Comparison of ENCODE assay signal across 9 mouse cellular contexts in genomic region chr12:102647839-102648564, GRCm38 (mm10). TPM values are rescaled to one million over a fixed set of nuclear protein-coding genes. Genes with fewer than 3 reads are reported as not detected.
A peak's percentile ranks its signal among the peaks of the same experiment; 100 is the strongest.
DNase-seq lines count a peak whose midpoint lies in the region; ATAC-seq lines count a peak whose summit lies in the region.
"Had no signal": no experiment of that assay in that cellular context is flagged by ENCODE, and none has a peak within 500 bp of the region (broad histone marks: within the 10 kb centered on the region; RNA-seq: fewer than 3 reads in every experiment).

No protein-coding gene starts in this region.

- peak; percentile 18 for ATAC-seq in granulocyte monocyte progenitor cell, adult 5-6 weeks (replicated peaks; ENCODE audit: poor library complexity, severe bottlenecking)

- H3K4me1 ChIP-seq in megakaryocyte, embryonic 14.5 days, result peaks cover 83% of the 10 kb centered on the region

- peaks cover 9% of the 10 kb centered on the region for H3K36me3 ChIP-seq in megakaryocyte, embryonic 14.5 days (replicated peaks; ENCODE audit: low read length)
- H3K36me3 ChIP-seq: limb, embryonic 13.5 days had no signal

- no peaks in the 10 kb centered on the region for H3K27me3 ChIP-seq in megakaryocyte, embryonic 14.5 days (replicated peaks)
- H3K27me3 ChIP-seq: limb, embryonic 13.5 days had no signal

- peak; percentile 69 for DNase-seq in cerebellum, adult 11-12 months
- no peak for DNase-seq in cerebellum, postnatal 4 days (ENCODE audit: low spot score in 2 of 2)
- DNase-seq in kidney, postnatal 4 days, result peak; percentile 63 to 75
- DNase-seq in gastrocnemius, postnatal 10 days, result no peak
- DNase-seq in gastrocnemius, adult 8-10 months (ENCODE audit: low spot score in 2 of 2), result no peak
- DNase-seq in adrenal gland, postnatal 4 days (ENCODE audit: low spot score in 2 of 2), result no peak

- H3K9me3 ChIP-seq in megakaryocyte, embryonic 14.5 days, result no peaks in the 10 kb centered on the region
- H3K9me3 ChIP-seq: limb, embryonic 13.5 days had no signal

- H3K4me3 ChIP-seq in megakaryocyte, embryonic 14.5 days (replicated peaks), result peak overlapping the region; percentile 11
- H3K4me3 ChIP-seq: limb, embryonic 13.5 days had no signal

RNA-seq across cellular contexts. Expression of gene Itpk1, which starts 56.7 kb away (rescaled TPM):
- 19.1 and 26.0 TPM in 2 replicates for total RNA-seq in granulocyte monocyte progenitor cell, adult 5-6 weeks (2014; fragmentation: Nextera tagmentation)
- 13.0 and 16.4 TPM in 2 replicates for total RNA-seq in granulocyte monocyte progenitor cell, adult 5-6 weeks (2017)
- polyA plus RNA-seq in megakaryocyte, embryonic 14.5 days (2012; ENCODE audit: insufficient read depth, low replicate concordance), result 15.7 and 19.2 TPM in 2 replicates
- total RNA-seq in gastrocnemius, postnatal 10 days (2021), result 1 to 10 TPM; 5.6 to 6.0 TPM
- total RNA-seq in gastrocnemius, adult 8-10 months (2022), result 10 to 100 TPM in 1 of 4 experiments, 1 to 10 TPM in 3; 5.7 to 10.4 (median 8.2) TPM
- total RNA-seq in adrenal gland, postnatal 4 days (2021), result 10 to 100 TPM; 46.6 to 57.7 TPM

Comparison
In these comparisons a context has a peak if more than half of its experiments do, and no peak if none do; other contexts are left out.
1. DNase-seq: peak in cerebellum, adult 11-12 months (single experiment) and kidney, postnatal 4 days (2 of 2); none in cerebellum, postnatal 4 days (0 of 2), gastrocnemius, postnatal 10 days (single experiment), gastrocnemius, adult 8-10 months (0 of 2) and adrenal gland, postnatal 4 days (0 of 2).